Mouse (Mus musculus) liver, adult 2 months (tissue): ENCODE measurements around the gene Olfr114.

Experiments used
- CTCF ChIP-seq: fragments of 200-500 bp; IDR thresholded peaks from 2 replicates; pipeline ENCODE4 v1.5.1; 2011; ENCODE audit warnings: low read depth, low read length, control low read depth
- POLR2A ChIP-seq: fragments of 200-500 bp; IDR thresholded peaks from 2 replicates; pipeline ENCODE4 v1.6.1; 2011; ENCODE audit warnings: low read length, control low read depth; ENCODE audit not compliant: insufficient read depth; ENCODE audit errors: extremely low read depth

DNA sequence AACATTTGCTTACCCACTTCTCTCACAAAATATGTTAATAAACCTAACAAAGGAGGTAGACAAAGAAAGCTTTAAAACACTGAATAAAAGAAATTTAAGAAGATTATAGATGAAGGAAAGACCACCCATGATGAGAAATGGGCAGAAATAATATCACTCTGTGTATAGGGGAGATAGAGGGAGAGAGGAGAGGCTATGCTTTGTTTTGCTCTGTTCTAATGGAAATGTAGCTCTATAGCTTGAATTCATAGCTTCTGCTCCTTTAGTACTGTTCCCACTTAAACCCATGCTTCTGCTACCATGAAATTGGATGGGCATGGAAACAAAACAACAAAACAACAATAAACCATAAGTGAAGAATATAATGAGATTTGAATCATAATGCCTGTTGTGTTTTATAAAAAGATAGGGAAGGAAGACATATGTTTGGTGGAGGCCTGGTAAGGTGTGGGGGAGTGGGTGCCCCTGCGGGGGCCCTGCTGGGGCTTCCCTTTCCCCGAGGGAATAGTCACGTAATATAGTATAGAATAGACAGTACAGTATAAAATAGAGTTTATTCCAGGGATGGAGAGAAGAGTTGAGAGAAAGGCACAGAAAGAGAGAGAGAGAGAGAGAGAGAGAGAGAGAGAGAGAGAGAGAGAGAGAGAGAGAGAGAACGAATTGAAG is 51.0 kb downstream of the Olfr114 start:
- TF ChIP-seq CTCF, result no peak
- no peak for TF ChIP-seq POLR2A
